Mouse (Mus musculus) ovary, adult 2 months (tissue): Measurements from ENCODE around the gene Slc5a12. TPM values are rescaled to one million over a fixed set of nuclear protein-coding genes. Genes with fewer than 3 reads are reported as not detected.

ENCODE experiments used
- polyA plus RNA-seq: library from polyadenylated mRNA; depleted of rRNA; stranded (reverse); fragments of >200 nt; gene quantifications from 2 replicates; pipeline ENCODE4 v1.2.3, GENCODE M21; 2012; rRNA removed

The Slc5a12 gene
- not detected in 2 replicates for polyA plus RNA-seq

DNA sequence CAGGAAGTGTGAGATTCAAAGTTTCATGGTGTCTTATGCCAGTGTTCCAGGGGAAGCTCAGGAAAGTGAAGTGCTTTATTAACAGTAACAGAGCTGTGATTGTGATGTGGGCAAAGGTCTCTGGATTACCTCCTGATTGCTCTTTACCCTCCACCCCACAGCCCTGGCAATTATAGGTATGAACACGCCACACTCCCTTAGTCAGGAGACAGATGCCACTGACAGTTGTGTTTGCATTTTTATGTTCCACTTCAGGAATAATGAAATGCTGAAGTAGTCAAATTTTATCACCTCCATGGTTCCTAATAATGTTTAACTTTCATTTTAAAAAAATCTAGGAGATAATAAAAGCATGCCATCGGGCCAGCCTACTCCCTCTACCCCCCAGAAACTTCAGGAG, at the start of gene Slc5a12:
Gene Slc5a12 (plus strand): TSS at position 367 of the 400 bp plus-strand sequence.

Other genes starting within 250 kb of the Slc5a12 start
- gene Fibin, start 234.1 kb upstream of the Slc5a12 start, polyA plus RNA-seq, result 2.5 and 3.0 TPM in 2 replicates
- not detected in 2 replicates for gene Muc15, start 124.0 kb downstream of the Slc5a12 start, polyA plus RNA-seq